Mouse (Mus musculus): ENCODE data around the gene Lemd2. TPM values are rescaled to one million over a fixed set of nuclear protein-coding genes. Genes with fewer than 3 reads are reported as not detected.

The Lemd2 gene
- polyA plus RNA-seq, 1 experiment, result 86.6 TPM

GRCm38 (mm10) chr17:27200801-27201200, 3.5 kb downstream of the Lemd2 start:
- TF ChIP-seq POLR2A (IDR thresholded peaks at IDR 0.05; ENCODE audit: low read depth, low read length) (no peak), CTCF (IDR thresholded peaks at IDR 0.05; ENCODE audit: extremely low read depth, insufficient read depth, insufficient read length, insufficient replicate concordance) (no peak)
- Histone ChIP-seq H3K4me1 (ENCODE audit: control insufficient read depth, insufficient read depth, insufficient read length) (no peaks in the 10 kb centered on the region; the same call in none of the 2 replicates), H3K27ac (ENCODE audit: insufficient read depth, low read length) (no peak overlapping the region), H3K36me3 (ENCODE audit: control insufficient read depth, insufficient read depth, low read length) (peaks cover 34% of the 10 kb centered on the region), H3K4me3 (ENCODE audit: extremely low read depth, insufficient read depth, insufficient read length) (no peak overlapping the region), H3K27me3 (ENCODE audit: control insufficient read depth, insufficient read depth, low read length) (no peaks in the 10 kb centered on the region)
- no peak for DNase-seq (ENCODE audit: low read depth in 1 of 2, low spot score in 2 of 2)
- 59% methylated on average over 11 of the region's 11 CpGs for WGBS

GRCm38 (mm10) chr17:27199864-27200263, 4.4 kb downstream of the Lemd2 start:
- no peak for DNase-seq (ENCODE audit: low read depth in 1 of 2, low spot score in 2 of 2)
- 86% methylated on average over 7 of the region's 7 CpGs for WGBS
- no peaks in the 10 kb centered on the region; the same call in none of the 2 replicates for H3K4me1 ChIP-seq (ENCODE audit: control insufficient read depth, insufficient read depth, insufficient read length)
- TF ChIP-seq POLR2A (IDR thresholded peaks at IDR 0.05; ENCODE audit: low read depth, low read length) (no peak), CTCF (IDR thresholded peaks at IDR 0.05; ENCODE audit: extremely low read depth, insufficient read depth, insufficient read length, insufficient replicate concordance) (no peak)
- H3K27ac ChIP-seq (ENCODE audit: insufficient read depth, low read length), result no peak overlapping the region
- peaks cover 40% of the 10 kb centered on the region for H3K36me3 ChIP-seq (ENCODE audit: control insufficient read depth, insufficient read depth, low read length)
- no peaks in the 10 kb centered on the region for H3K27me3 ChIP-seq (ENCODE audit: control insufficient read depth, insufficient read depth, low read length)
- H3K4me3 ChIP-seq (ENCODE audit: extremely low read depth, insufficient read depth, insufficient read length), result no peak overlapping the region

GRCm38 (mm10) chr17:27199205-27199604, 5.1 kb downstream of the Lemd2 start:
- H3K36me3 ChIP-seq (ENCODE audit: control insufficient read depth, insufficient read depth, low read length), result peaks cover 46% of the 10 kb centered on the region
- WGBS, result 96% methylated on average over 9 of the region's 9 CpGs

GRCm38 (mm10) chr17:27196206-27196605, 8.1 kb downstream of the Lemd2 start:
- H3K36me3 ChIP-seq (ENCODE audit: control insufficient read depth, insufficient read depth, low read length), result peaks cover 68% of the 10 kb centered on the region
- H3K4me1 ChIP-seq (ENCODE audit: control insufficient read depth, insufficient read depth, insufficient read length), result no peaks in the 10 kb centered on the region
- no peak overlapping the region for H3K4me3 ChIP-seq (ENCODE audit: extremely low read depth, insufficient read depth, insufficient read length)
- H3K27ac ChIP-seq (ENCODE audit: insufficient read depth, low read length), result no peak overlapping the region
- TF ChIP-seq POLR2A (IDR thresholded peaks at IDR 0.05; ENCODE audit: low read depth, low read length) (no peak), CTCF (IDR thresholded peaks at IDR 0.05; ENCODE audit: extremely low read depth, insufficient read depth, insufficient read length, insufficient replicate concordance) (no peak)
- 91% methylated on average over 9 of the region's 9 CpGs for WGBS
- H3K27me3 ChIP-seq (ENCODE audit: control insufficient read depth, insufficient read depth, low read length), result no peaks in the 10 kb centered on the region
- no peak for DNase-seq (ENCODE audit: low read depth in 1 of 2, low spot score in 2 of 2)

More at GRCm38 (mm10) chr17:27199205-27199604, 5.1 kb downstream of the Lemd2 start:
- H3K4me1 ChIP-seq (ENCODE audit: control insufficient read depth, insufficient read depth, insufficient read length), result no peaks in the 10 kb centered on the region; the same call in none of the 2 replicates
- H3K27ac ChIP-seq (ENCODE audit: insufficient read depth, low read length), result no peak overlapping the region
- TF ChIP-seq CTCF (IDR thresholded peaks at IDR 0.05; ENCODE audit: extremely low read depth, insufficient read depth, insufficient read length, insufficient replicate concordance), result no peak
- TF ChIP-seq POLR2A (IDR thresholded peaks at IDR 0.05; ENCODE audit: low read depth, low read length), result no peak
- H3K4me3 ChIP-seq (ENCODE audit: extremely low read depth, insufficient read depth, insufficient read length), result no peak overlapping the region
- DNase-seq (ENCODE audit: low read depth in 1 of 2, low spot score in 2 of 2), result no peak
- H3K27me3 ChIP-seq (ENCODE audit: control insufficient read depth, insufficient read depth, low read length), result no peaks in the 10 kb centered on the region

- Histone ChIP-seq H3K27ac (ENCODE audit: insufficient read depth, low read length) (no peak overlapping the region), H3K36me3 (ENCODE audit: control insufficient read depth, insufficient read depth, low read length) (peaks cover 60% of the 10 kb centered on the region), H3K4me3 (ENCODE audit: extremely low read depth, insufficient read depth, insufficient read length) (no peak overlapping the region), H3K4me1 (ENCODE audit: control insufficient read depth, insufficient read depth, insufficient read length) (no peaks in the 10 kb centered on the region), H3K27me3 (ENCODE audit: control insufficient read depth, insufficient read depth, low read length) (no peaks in the 10 kb centered on the region)
- no peak for DNase-seq (ENCODE audit: low read depth in 1 of 2, low spot score in 2 of 2)
- TF ChIP-seq CTCF (IDR thresholded peaks at IDR 0.05; ENCODE audit: extremely low read depth, insufficient read depth, insufficient read length, insufficient replicate concordance) (no peak), POLR2A (IDR thresholded peaks at IDR 0.05; ENCODE audit: low read depth, low read length) (no peak)
- WGBS, result 85% methylated on average over 20 of the region's 20 CpGs
Observed at GRCm38 (mm10) chr17:27194258-27195185, 9.7 kb downstream of the Lemd2 start.

GRCm38 (mm10) chr17:27191804-27192203, 12.5 kb downstream of the Lemd2 start:
- H3K4me1 ChIP-seq (ENCODE audit: control insufficient read depth, insufficient read depth, insufficient read length), result no peaks in the 10 kb centered on the region
- H3K27me3 ChIP-seq (ENCODE audit: control insufficient read depth, insufficient read depth, low read length), result no peaks in the 10 kb centered on the region
- no peak overlapping the region for H3K27ac ChIP-seq (ENCODE audit: insufficient read depth, low read length)
- DNase-seq (ENCODE audit: low read depth in 1 of 2, low spot score in 2 of 2), result no peak
- peaks cover 50% of the 10 kb centered on the region for H3K36me3 ChIP-seq (ENCODE audit: control insufficient read depth, insufficient read depth, low read length)
- 87% methylated on average over 5 of the region's 5 CpGs for WGBS
- TF ChIP-seq CTCF (IDR thresholded peaks at IDR 0.05; ENCODE audit: extremely low read depth, insufficient read depth, insufficient read length, insufficient replicate concordance), result no peak
- TF ChIP-seq POLR2A (IDR thresholded peaks at IDR 0.05; ENCODE audit: low read depth, low read length), result no peak
- H3K4me3 ChIP-seq (ENCODE audit: extremely low read depth, insufficient read depth, insufficient read length), result no peak overlapping the region

- Histone ChIP-seq H3K4me3 (ENCODE audit: extremely low read depth, insufficient read depth, insufficient read length) (no peak overlapping the region), H3K36me3 (ENCODE audit: control insufficient read depth, insufficient read depth, low read length) (peaks cover 48% of the 10 kb centered on the region), H3K27me3 (ENCODE audit: control insufficient read depth, insufficient read depth, low read length) (no peaks in the 10 kb centered on the region), H3K27ac (ENCODE audit: insufficient read depth, low read length) (no peak overlapping the region), H3K4me1 (ENCODE audit: control insufficient read depth, insufficient read depth, insufficient read length) (no peaks in the 10 kb centered on the region)
- TF ChIP-seq POLR2A (IDR thresholded peaks at IDR 0.05; ENCODE audit: low read depth, low read length) (no peak), CTCF (IDR thresholded peaks at IDR 0.05; ENCODE audit: extremely low read depth, insufficient read depth, insufficient read length, insufficient replicate concordance) (no peak)
- no peak for DNase-seq (ENCODE audit: low read depth in 1 of 2, low spot score in 2 of 2)
- 84% methylated on average over 6 of the region's 6 CpGs for WGBS
Observed at GRCm38 (mm10) chr17:27191189-27191588, 13.1 kb downstream of the Lemd2 start.
